Mouse (Mus musculus): ENCODE results near the gene Erbb3. TPM values are rescaled to one million over a fixed set of nuclear protein-coding genes. Genes with fewer than 3 reads are reported as not detected.
"Not testable (repeated sequence)": the region's sequence is repeated elsewhere in the genome, so short reads cannot be mapped to it uniquely, and the experiment has no call there.

Erbb3 gene
- total and polyA plus RNA-seq, 3 experiments, result 0.29 to 0.39 TPM; not detected in 1

DNA sequence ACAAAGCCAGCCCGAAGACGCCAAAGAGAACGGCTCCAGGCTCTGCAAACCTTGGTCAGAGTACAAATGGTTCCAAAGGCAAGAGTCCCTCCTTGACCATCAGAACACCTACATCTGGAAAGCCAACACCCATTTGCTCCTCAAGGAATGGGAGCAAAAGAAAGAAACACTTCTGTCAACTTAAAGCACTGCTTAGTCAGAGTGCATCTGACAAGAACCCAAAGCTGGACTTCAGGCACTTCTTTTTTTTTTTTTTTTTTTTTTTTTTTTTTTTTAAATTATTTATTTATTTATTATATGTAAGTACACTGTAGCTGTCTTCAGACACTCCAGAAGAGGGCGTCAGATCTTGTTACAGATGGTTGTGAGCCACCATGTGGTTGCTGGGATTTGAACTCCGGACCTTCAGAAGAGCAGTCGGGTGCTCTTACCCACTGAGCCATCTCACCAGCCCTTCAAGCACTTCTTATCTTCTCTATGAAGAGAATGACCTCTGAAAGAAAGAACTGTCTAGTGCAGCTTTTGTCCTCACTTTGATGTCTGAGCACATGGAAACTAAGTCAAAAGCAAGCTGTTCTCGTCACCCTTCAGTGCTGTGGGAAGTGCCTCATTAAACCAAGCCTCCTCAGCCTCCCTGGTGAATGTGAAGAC, 26.5 kb upstream of the Erbb3 start:
- not testable (repeated sequence) for DNase-seq (ENCODE audit: low read depth, low spot score)
- TF ChIP-seq TBP (IDR thresholded peaks at IDR 0.05; ENCODE audit: low read depth, low read length), result peak; percentile 92
- TF ChIP-seq ZNF384 (IDR thresholded peaks at IDR 0.05; ENCODE audit: low read depth, low read length), result peak; percentile 74

DNA sequence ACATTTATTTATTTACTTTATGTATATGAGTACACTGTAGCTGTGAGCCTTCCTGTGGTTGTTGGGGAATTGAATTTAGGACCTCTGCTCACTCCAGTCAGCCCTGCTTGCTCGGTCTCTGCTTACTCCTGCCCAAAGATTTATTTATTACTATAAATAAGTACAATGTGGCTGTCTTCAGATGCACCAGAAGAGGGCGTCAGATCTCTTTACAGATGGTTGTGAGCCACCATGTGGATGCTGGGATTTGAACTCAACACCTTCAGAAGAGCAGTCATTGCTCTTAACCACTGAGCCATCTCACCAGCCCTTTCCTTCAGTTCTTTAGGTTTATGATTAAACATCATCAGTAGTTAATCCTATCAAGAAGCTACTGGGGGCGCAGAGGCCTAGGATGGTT, 25.5 kb upstream of the Erbb3 start:
- Histone ChIP-seq H3K79me2 (ENCODE audit: control insufficient read depth, insufficient read depth, low read length, poor library complexity) (no peaks in the 10 kb centered on the region), H3K27me3 (ENCODE audit: control insufficient read depth in 1 of 2, insufficient read depth in 2 of 2, low read length in 2 of 2) (no peaks in the 10 kb centered on the region), H3K4me3 (ENCODE audit: control insufficient read depth in 1 of 2, insufficient read depth in 1 of 2, low read depth in 2 of 2, low read length in 2 of 2) (no peak overlapping the region), H3K36me3 (ENCODE audit: control insufficient read depth in 1 of 2, insufficient read depth in 2 of 2, low read length in 2 of 2) (peaks cover 0 to 14% of the 10 kb centered on the region in 2 experiments; a peak in 2 of 4 replicates), H3K9ac (ENCODE audit: control insufficient read depth, low read depth, low read length, poor library complexity, severe bottlenecking) (no peak overlapping the region), H3K4me1 (ENCODE audit: control insufficient read depth in 1 of 2, insufficient read depth in 2 of 2, low read length in 2 of 2) (peaks cover 5 to 16% of the 10 kb centered on the region in 2 experiments; a peak in 3 of 4 replicates), H3K9me3 (replicated peaks; ENCODE audit: insufficient read depth, low read length) (no peaks in the 10 kb centered on the region), H3K27ac (ENCODE audit: control insufficient read depth, low read depth, low read length) (no peak overlapping the region)
- DNase-seq (ENCODE audit: low read depth, low spot score), result no peak
- TF ChIP-seq ETS1 (IDR thresholded peaks at IDR 0.05; ENCODE audit: low read depth, low read length) (no peak), SIN3A (IDR thresholded peaks at IDR 0.05; ENCODE audit: low read length) (0 out of 2 replicates have a peak, but pooled peaks have one; percentile 13), RAD21 (IDR thresholded peaks at IDR 0.05; ENCODE audit: low read depth, low read length) (peak; percentile 35), ELF1 (IDR thresholded peaks at IDR 0.05; ENCODE audit: low read depth, low read length) (no peak), CTCF (IDR thresholded peaks at IDR 0.05 in 2 of 3, conservative IDR thresholded peaks at IDR 0.05 in 1 of 3; ENCODE audit: control insufficient read depth in 1 of 3, insufficient read depth in 1 of 3, low read depth in 2 of 3, low read length in 3 of 3, poor library complexity in 1 of 3, severe bottlenecking in 1 of 3) (peak in 2 of 3 experiments; percentile 37 to 47; a peak in 4 of 6 replicates), UBTF (IDR thresholded peaks at IDR 0.05; ENCODE audit: borderline replicate concordance, insufficient read depth, low read depth, low read length) (no peak), ZNF384 (IDR thresholded peaks at IDR 0.05; ENCODE audit: low read depth, low read length) (0 out of 2 replicates have a peak, but pooled peaks have one; percentile 33), SMC3 (IDR thresholded peaks at IDR 0.05; ENCODE audit: low read depth, low read length) (peak; percentile 42), NELFE (IDR thresholded peaks at IDR 0.05; ENCODE audit: low read depth, low read length) (no peak), POLR2AphosphoS5 (IDR thresholded peaks at IDR 0.05; ENCODE audit: borderline replicate concordance, low read depth, low read length) (no peak), ZC3H11A (IDR thresholded peaks at IDR 0.05; ENCODE audit: low read depth, low read length) (peak; percentile 39; the same call in 1 of the 2 replicates)

More for the DNA sequence above, 26.5 kb upstream of the Erbb3 start:
- H3K79me2 ChIP-seq (ENCODE audit: control insufficient read depth, insufficient read depth, low read length, poor library complexity); H3K4me3 ChIP-seq (ENCODE audit: control insufficient read depth in 1 of 2, insufficient read depth in 1 of 2, low read depth in 2 of 2, low read length in 2 of 2); H3K9ac ChIP-seq (ENCODE audit: control insufficient read depth, low read depth, low read length, poor library complexity, severe bottlenecking); H3K27ac ChIP-seq (ENCODE audit: control insufficient read depth, low read depth, low read length); H3K27me3 ChIP-seq (ENCODE audit: control insufficient read depth in 1 of 2, insufficient read depth in 2 of 2, low read length in 2 of 2); H3K9me3 ChIP-seq (replicated peaks; ENCODE audit: insufficient read depth, low read length): not testable (repeated sequence)
- Histone ChIP-seq H3K36me3 (ENCODE audit: control insufficient read depth in 1 of 2, insufficient read depth in 2 of 2, low read length in 2 of 2) (peaks cover 0 to 14% of the 10 kb centered on the region in 2 experiments; a peak in 2 of 4 replicates), H3K4me1 (ENCODE audit: control insufficient read depth in 1 of 2, insufficient read depth in 2 of 2, low read length in 2 of 2) (peaks cover 5 to 16% of the 10 kb centered on the region in 2 experiments; a peak in 3 of 4 replicates)

DNA sequence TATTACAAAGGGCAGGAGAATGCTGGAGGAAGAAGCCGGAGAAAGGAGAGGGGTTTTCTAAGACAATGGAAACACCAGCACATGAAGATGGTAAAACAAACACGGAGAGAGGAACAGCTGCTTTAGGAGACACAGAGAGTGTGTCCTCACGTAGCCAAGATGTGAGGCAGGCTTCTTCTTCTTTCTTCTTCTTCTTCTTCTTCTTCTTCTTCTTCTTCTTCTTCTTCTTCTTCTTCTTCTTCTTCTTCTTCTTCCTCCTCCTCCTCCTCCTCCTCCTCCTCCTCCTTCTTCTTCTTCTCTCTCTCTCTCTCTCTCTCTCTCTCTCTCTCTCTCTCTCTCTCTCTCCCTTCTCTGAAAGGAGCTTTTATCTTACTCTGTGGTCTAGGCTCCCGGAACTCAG, 24.4 kb upstream of the Erbb3 start:
- DNase-seq (ENCODE audit: low read depth, low spot score), result peak; percentile 35
- Histone ChIP-seq H3K4me3 (ENCODE audit: control insufficient read depth in 1 of 2, insufficient read depth in 1 of 2, low read depth in 2 of 2, low read length in 2 of 2) (peak overlapping the region in 1 of 2 experiments; percentile 0; a peak in 2 of 4 replicates), H3K4me1 (ENCODE audit: control insufficient read depth in 1 of 2, insufficient read depth in 2 of 2, low read length in 2 of 2) (peaks cover 5 to 16% of the 10 kb centered on the region in 2 experiments; a peak in 3 of 4 replicates), H3K36me3 (ENCODE audit: control insufficient read depth in 1 of 2, insufficient read depth in 2 of 2, low read length in 2 of 2) (peaks cover 0 to 14% of the 10 kb centered on the region in 2 experiments; a peak in 2 of 4 replicates)
- H3K9ac ChIP-seq (ENCODE audit: control insufficient read depth, low read depth, low read length, poor library complexity, severe bottlenecking); H3K79me2 ChIP-seq (ENCODE audit: control insufficient read depth, insufficient read depth, low read length, poor library complexity); H3K9me3 ChIP-seq (replicated peaks; ENCODE audit: insufficient read depth, low read length); H3K27ac ChIP-seq (ENCODE audit: control insufficient read depth, low read depth, low read length); H3K27me3 ChIP-seq (ENCODE audit: control insufficient read depth in 1 of 2, insufficient read depth in 2 of 2, low read length in 2 of 2): not testable (repeated sequence)
- TF ChIP-seq ETS1 (IDR thresholded peaks at IDR 0.05; ENCODE audit: low read depth, low read length), result 0 out of 2 replicates have a peak, but pooled peaks have one; percentile 14
- peak; percentile 92 for TF ChIP-seq JUND (IDR thresholded peaks at IDR 0.05; ENCODE audit: low read depth, low read length)

All from MEL (cell line).